8 mouse cellular contexts compared by ENCODE assay signal in the genomic region with DNA sequence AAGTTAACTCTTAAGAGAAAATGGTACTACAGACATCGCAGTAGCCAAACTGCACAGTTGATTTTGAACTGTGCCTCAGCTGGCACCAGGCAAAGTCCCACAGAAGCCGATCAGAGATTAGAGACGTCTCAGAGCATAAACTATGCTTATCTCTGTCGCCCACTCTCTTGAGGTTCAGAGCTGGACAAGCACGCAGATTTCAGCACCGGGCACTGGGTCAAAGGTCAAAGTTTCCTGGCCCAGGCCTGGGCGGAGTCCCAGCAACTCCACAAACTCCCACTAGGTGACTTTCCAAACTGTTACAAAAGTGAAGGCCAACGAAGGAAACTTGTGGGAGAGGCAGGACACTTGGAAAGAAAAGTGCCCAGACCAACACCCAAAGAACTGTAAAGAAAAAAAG. TPM values are rescaled to one million over a fixed set of nuclear protein-coding genes. Genes with fewer than 3 reads are reported as not detected.
DNase-seq lines count a peak whose midpoint lies in the region; ATAC-seq and TF ChIP-seq lines count a peak whose summit lies in the region.

No protein-coding gene starts in this region.

- DNase-seq in adrenal gland, adult 18-20 months (ENCODE audit: low spot score in 2 of 2) = peak; percentile 54 to 63
- DNase-seq in hindbrain, embryonic 11.5 days (ENCODE audit: low spot score) = peak; percentile 64
- DNase-seq in thymus, adult 2 months = peak; percentile 25
- no peak for DNase-seq in cerebellum, adult 8-10 months

- H3K9ac ChIP-seq in forebrain, embryonic 13.5 days = peak overlapping the region; percentile 63
- H3K9ac ChIP-seq in hindbrain, embryonic 11.5 days (ENCODE audit: low read depth, low read length) = peak overlapping the region; percentile 67; the same call in 1 of the 2 replicates
- H3K9ac ChIP-seq in limb, embryonic 13.5 days = peak overlapping the region; percentile 80
- H3K9ac ChIP-seq in midbrain, embryonic 13.5 days (replicated peaks) = peak overlapping the region; percentile 67

- peaks cover 5% of the 10 kb centered on the region for H3K79me3 ChIP-seq in C2C12 (ENCODE audit: low read depth)

- no peak; the same call in 1 of the 2 replicates for ATAC-seq in forebrain, embryonic 13.5 days
- ATAC-seq in hindbrain, embryonic 11.5 days (ENCODE audit: low FRiP score) = peak; percentile 34; the same call in 1 of the 2 replicates
- no peak for ATAC-seq in limb, embryonic 13.5 days (ENCODE audit: low FRiP score, low read depth)
- ATAC-seq in midbrain, embryonic 13.5 days = peak; percentile 32; the same call in 1 of the 2 replicates

- peaks cover 19% of the 10 kb centered on the region for H3K4me1 ChIP-seq in forebrain, embryonic 13.5 days
- H3K4me1 ChIP-seq in hindbrain, embryonic 11.5 days (replicated peaks; ENCODE audit: control insufficient read depth, insufficient read depth, low read length) = 0 out of 2 replicates have a peak, but pooled peaks cover 2% of the 10 kb centered on the region
- peaks cover 47% of the 10 kb centered on the region for H3K4me1 ChIP-seq in limb, embryonic 13.5 days
- peaks cover 27% of the 10 kb centered on the region for H3K4me1 ChIP-seq in midbrain, embryonic 13.5 days (replicated peaks)
- H3K4me1 ChIP-seq in thymus, adult 2 months (replicated peaks; ENCODE audit: control insufficient read depth, insufficient read depth, low read length) = peaks cover 3% of the 10 kb centered on the region

- H3K27me3 ChIP-seq in C2C12 (ENCODE audit: control insufficient read depth, insufficient read depth, insufficient read length) = no peaks in the 10 kb centered on the region
- H3K27me3 ChIP-seq in forebrain, embryonic 13.5 days = no peaks in the 10 kb centered on the region
- H3K27me3 ChIP-seq in hindbrain, embryonic 11.5 days (ENCODE audit: control insufficient read depth, insufficient read depth, low read length) = no peaks in the 10 kb centered on the region
- no peaks in the 10 kb centered on the region for H3K27me3 ChIP-seq in limb, embryonic 13.5 days
- H3K27me3 ChIP-seq in midbrain, embryonic 13.5 days = no peaks in the 10 kb centered on the region
- no peaks in the 10 kb centered on the region for H3K27me3 ChIP-seq in thymus, adult 2 months (ENCODE audit: control insufficient read depth, insufficient read depth, low read length)

- peak overlapping the region; percentile 63 for H3ac ChIP-seq in C2C12 (ENCODE audit: control insufficient read depth, insufficient read length, low read depth)

- no peak for TF ChIP-seq CTCF in C2C12 (IDR thresholded peaks at IDR 0.05; ENCODE audit: control insufficient read depth, insufficient read depth, insufficient read length)
- no peak for TF ChIP-seq CTCF in thymus, adult 2 months (IDR thresholded peaks at IDR 0.05; ENCODE audit: borderline replicate concordance, control insufficient read depth, extremely low read depth, insufficient read depth, low read length, poor library complexity)

- peak overlapping the region; percentile 83 for H3K4me2 ChIP-seq in forebrain, embryonic 13.5 days
- peak overlapping the region; percentile 64 for H3K4me2 ChIP-seq in hindbrain, embryonic 11.5 days (replicated peaks; ENCODE audit: low read depth, low read length)
- H3K4me2 ChIP-seq in limb, embryonic 13.5 days (replicated peaks) = peak overlapping the region; percentile 65
- H3K4me2 ChIP-seq in midbrain, embryonic 13.5 days (replicated peaks) = peak overlapping the region; percentile 89

- peaks cover 8% of the 10 kb centered on the region for H3K36me3 ChIP-seq in C2C12 (ENCODE audit: control insufficient read depth, insufficient read depth)
- H3K36me3 ChIP-seq in forebrain, embryonic 13.5 days (ENCODE audit: poor library complexity, severe bottlenecking) = no peaks in the 10 kb centered on the region
- H3K36me3 ChIP-seq in hindbrain, embryonic 11.5 days (ENCODE audit: control insufficient read depth, insufficient read depth, low read length) = no peaks in the 10 kb centered on the region
- H3K36me3 ChIP-seq in limb, embryonic 13.5 days = peaks cover 8% of the 10 kb centered on the region
- H3K36me3 ChIP-seq in midbrain, embryonic 13.5 days = no peaks in the 10 kb centered on the region
- H3K36me3 ChIP-seq in thymus, adult 2 months (ENCODE audit: control insufficient read depth, insufficient read depth, low read length) = no peaks in the 10 kb centered on the region

- no peak overlapping the region for H3K27ac ChIP-seq in forebrain, embryonic 13.5 days
- peak overlapping the region; percentile 24; the same call in 1 of the 2 replicates for H3K27ac ChIP-seq in hindbrain, embryonic 11.5 days (ENCODE audit: low read depth, low read length)
- peak overlapping the region; percentile 74; the same call in 1 of the 2 replicates for H3K27ac ChIP-seq in limb, embryonic 13.5 days
- no peak overlapping the region for H3K27ac ChIP-seq in midbrain, embryonic 13.5 days
- H3K27ac ChIP-seq in thymus, adult 2 months (ENCODE audit: control insufficient read depth, insufficient read depth, low read length) = no peak overlapping the region

- TF ChIP-seq POLR2A in thymus, adult 2 months (IDR thresholded peaks at IDR 0.05; ENCODE audit: control insufficient read depth, extremely low read depth, insufficient read depth, low read length, poor library complexity) = no peak

- peaks cover 26% of the 10 kb centered on the region for H3K79me2 ChIP-seq in C2C12 (ENCODE audit: control insufficient read depth, insufficient read depth)

- no peaks in the 10 kb centered on the region for H3K9me3 ChIP-seq in forebrain, embryonic 13.5 days (replicated peaks)
- no peaks in the 10 kb centered on the region for H3K9me3 ChIP-seq in hindbrain, embryonic 11.5 days (ENCODE audit: control insufficient read depth, low read length)
- H3K9me3 ChIP-seq in limb, embryonic 13.5 days = peaks cover 4% of the 10 kb centered on the region; the same call in 1 of the 2 replicates
- no peaks in the 10 kb centered on the region for H3K9me3 ChIP-seq in midbrain, embryonic 13.5 days

- H3K4me3 ChIP-seq in C2C12 (ENCODE audit: insufficient read depth, poor library complexity, severe bottlenecking) = peak overlapping the region; percentile 50
- peak overlapping the region; percentile 53 for H3K4me3 ChIP-seq in forebrain, embryonic 13.5 days
- peak overlapping the region; percentile 58 for H3K4me3 ChIP-seq in hindbrain, embryonic 11.5 days (ENCODE audit: low read depth, low read length)
- H3K4me3 ChIP-seq in limb, embryonic 13.5 days = peak overlapping the region; percentile 78
- peak overlapping the region; percentile 72 for H3K4me3 ChIP-seq in midbrain, embryonic 13.5 days (replicated peaks)
- peak overlapping the region; percentile 88 for H3K4me3 ChIP-seq in thymus, adult 2 months (ENCODE audit: control insufficient read depth, insufficient read depth, low read length)

- 6% methylated on average over 8 of the region's 8 CpGs for WGBS in forebrain, embryonic 13.5 days
- WGBS in hindbrain, embryonic 11.5 days = 15% methylated on average over 8 of the region's 8 CpGs
- WGBS in limb, embryonic 13.5 days = 9% methylated on average over 8 of the region's 8 CpGs
- WGBS in midbrain, embryonic 13.5 days = 5% methylated on average over 8 of the region's 8 CpGs
- 10% methylated on average over 8 of the region's 8 CpGs for WGBS in thymus, adult 2 months

TF ChIP-seq in C2C12, 6 proteins besides CTCF, POLR2A, EP300 and RAD21:
- TF ChIP-seq MYOD1 (IDR thresholded peaks at IDR 0.05; ENCODE audit: control insufficient read depth, insufficient read length, low read depth) (no peak), CEBPB (IDR thresholded peaks at IDR 0.05; ENCODE audit: low read depth) (no peak), USF1 (IDR thresholded peaks at IDR 0.05; ENCODE audit: low read depth) (no peak), FOSL1 (IDR thresholded peaks at IDR 0.05; ENCODE audit: insufficient read depth, low read length, poor library complexity, severe bottlenecking) (no peak), MAX (IDR thresholded peaks at IDR 0.05) (no peak)

RNA-seq across cellular contexts. Expression of gene Hadh, which starts 0.7 kb away (rescaled TPM):
- 65.3 TPM for polyA plus RNA-seq in C2C12 (2012; fragmentation: generic; extraction: Trizol)
- 100 to 1,000 TPM; 469 to 611 TPM for total RNA-seq in adrenal gland, adult 18-20 months (2021)
- 37.2 and 40.9 TPM in 2 replicates for polyA plus RNA-seq in forebrain, embryonic 13.5 days (2015; fragmentation: Nextera tagmentation; extraction: Ambion mirVana)
- 60.4 and 63.6 TPM in 2 replicates for polyA plus RNA-seq in hindbrain, embryonic 11.5 days (2014; fragmentation: Nextera tagmentation; extraction: Ambion mirVana)
- 112 and 118 TPM in 2 replicates for polyA plus RNA-seq in limb, embryonic 13.5 days (2015; fragmentation: Nextera tagmentation; extraction: Ambion mirVana)
- polyA plus RNA-seq in midbrain, embryonic 13.5 days (2015; fragmentation: Nextera tagmentation; extraction: Ambion mirVana) = 30.1 and 31.6 TPM in 2 replicates
- polyA plus RNA-seq in thymus, adult 2 months (2012; rRNA removed) = 92.4 and 101 TPM in 2 replicates

RNA-seq across cellular contexts. Expression of gene Cyp2u1, which starts 31.9 kb away (rescaled TPM):
- polyA plus RNA-seq in C2C12 (2012; fragmentation: generic; extraction: Trizol) = 2.6 TPM
- 10 to 100 TPM; 13.5 to 28.2 TPM for total RNA-seq in adrenal gland, adult 18-20 months (2021)
- 3.4 and 4.7 TPM in 2 replicates for polyA plus RNA-seq in forebrain, embryonic 13.5 days (2015; fragmentation: Nextera tagmentation; extraction: Ambion mirVana)
- 1.6 and 3.0 TPM in 2 replicates for polyA plus RNA-seq in hindbrain, embryonic 11.5 days (2014; fragmentation: Nextera tagmentation; extraction: Ambion mirVana)
- polyA plus RNA-seq in limb, embryonic 13.5 days (2015; fragmentation: Nextera tagmentation; extraction: Ambion mirVana) = 2.5 and 2.6 TPM in 2 replicates
- polyA plus RNA-seq in midbrain, embryonic 13.5 days (2015; fragmentation: Nextera tagmentation; extraction: Ambion mirVana) = 3.8 and 4.8 TPM in 2 replicates
- 1.2 and 2.0 TPM in 2 replicates for polyA plus RNA-seq in thymus, adult 2 months (2012; rRNA removed)

Comparison
In these comparisons a context has a peak if more than half of its experiments do, and no peak if none do; other contexts are left out.
1. ATAC-seq: peak in hindbrain, embryonic 11.5 days (single experiment) and midbrain, embryonic 13.5 days (single experiment); none in forebrain, embryonic 13.5 days (single experiment) and limb, embryonic 13.5 days (single experiment).
2. H3K27ac ChIP-seq: peak in hindbrain, embryonic 11.5 days (single experiment) and limb, embryonic 13.5 days (single experiment); none in forebrain, embryonic 13.5 days (single experiment), midbrain, embryonic 13.5 days (single experiment) and thymus, adult 2 months (single experiment).
3. Peak in every context shown above with its lines, with median percentiles within 50 percentile points of each other: H3K4me3 ChIP-seq, H3K4me2 ChIP-seq and H3K9ac ChIP-seq.